Mouse (Mus musculus) megakaryocyte, embryonic 14.5 days (primary cell): ENCODE data around the gene Msantd1.

Experiments
- FLI1 ChIP-seq: IDR thresholded peaks from 2 replicates; pipeline ENCODE4 v1.6.1; 2012; ENCODE audit warnings: low read length, inconsistent platforms, mixed read lengths
- GATA1 ChIP-seq: IDR thresholded peaks from 3 replicates; pipeline ENCODE4 v1.6.1; 2012; ENCODE audit warnings: mixed read lengths, low read length, inconsistent platforms, borderline replicate concordance

DNA sequence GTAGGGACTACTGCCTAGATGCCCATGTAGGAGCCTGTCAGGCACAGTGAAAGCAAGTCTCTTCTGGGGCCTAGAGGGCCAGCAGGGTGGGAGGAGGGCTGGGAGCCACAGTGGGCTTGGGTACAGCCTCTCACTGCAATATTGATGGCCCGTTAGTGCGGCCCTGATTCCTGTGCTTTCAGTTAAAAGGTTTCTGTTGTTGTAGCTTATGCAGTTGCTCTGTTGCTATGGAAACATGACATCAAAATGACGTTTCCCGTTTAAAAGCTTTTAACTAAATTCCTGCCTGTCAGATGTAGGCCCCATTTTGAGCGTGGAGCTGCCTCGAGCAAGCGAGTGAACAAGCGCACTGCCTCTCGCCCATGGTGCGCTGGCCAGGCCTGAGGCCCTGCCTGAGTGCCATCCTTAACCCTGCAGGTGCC lies 9.4 kb downstream of the Msantd1 start:
- TF ChIP-seq GATA1 (no peak), FLI1 (no peak)
